Mouse (Mus musculus) thymus, adult 2 months (tissue): Measurements from ENCODE around the gene Itga1.

Source experiments
- CTCF ChIP-seq: fragments of 200-500 bp; IDR thresholded peaks from 2 replicates; pipeline ENCODE4 v1.5.1; 2012; ENCODE audit warnings: mild to moderate bottlenecking, control low read depth, low read length, moderate library complexity, borderline replicate concordance; ENCODE audit not compliant: control insufficient read depth, poor library complexity, insufficient read depth; ENCODE audit errors: extremely low read depth
- POLR2A ChIP-seq: fragments of 200-500 bp; IDR thresholded peaks from 2 replicates; pipeline ENCODE4 v1.6.1; 2012; ENCODE audit warnings: mild to moderate bottlenecking, low read length, control low read depth, moderate library complexity; ENCODE audit not compliant: control insufficient read depth, poor library complexity, insufficient read depth; ENCODE audit errors: extremely low read depth

- TF ChIP-seq CTCF, result no peak
- TF ChIP-seq POLR2A, result no peak
These were observed 40.3 kb upstream of the Itga1 start for GRCm38 (mm10) chr13:115142066-115142465.
